Mouse (Mus musculus): ENCODE data around the gene Usp32. TPM values are rescaled to one million over a fixed set of nuclear protein-coding genes. Genes with fewer than 3 reads are reported as not detected.

Gene Usp32
- polyA plus RNA-seq, 1 experiment from 2014 or later, result 4.2 TPM

DNA sequence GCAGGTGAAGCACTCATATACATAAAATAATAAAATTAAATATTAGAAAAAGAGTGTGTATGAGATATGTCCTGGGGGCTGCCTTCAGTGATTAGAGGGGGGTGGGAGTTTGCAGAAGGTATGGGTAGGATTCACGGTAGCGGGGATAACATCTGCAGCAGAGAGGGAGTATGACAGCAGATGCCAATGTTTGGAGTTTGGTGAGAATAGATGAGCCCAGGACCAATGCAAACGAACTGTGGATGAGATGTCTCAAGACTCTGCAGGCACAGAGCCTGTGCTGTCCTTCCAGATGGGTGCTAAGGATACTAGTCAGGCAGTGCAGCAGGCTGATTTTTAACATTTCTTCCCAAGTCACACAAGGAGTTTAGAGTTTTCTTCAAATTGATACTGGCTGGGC, 163.3 kb downstream of the Usp32 start:
- Histone ChIP-seq H3K9me3 (no peaks in the 10 kb centered on the region), H3K27ac (no peak overlapping the region), H3K27me3 (no peaks in the 10 kb centered on the region), H3K36me3 (no peaks in the 10 kb centered on the region), H3K4me3 (no peak overlapping the region), H3K4me2 (no peak overlapping the region), H3K9ac (no peak overlapping the region), H3K4me1 (no peaks in the 10 kb centered on the region)
- 81% methylated on average over 3 of the region's 3 CpGs for WGBS
- no peak for ATAC-seq (ENCODE audit: insufficient number of reproducible peaks, insufficient read depth, low FRiP score, low TSS enrichment, low read depth)

DNA sequence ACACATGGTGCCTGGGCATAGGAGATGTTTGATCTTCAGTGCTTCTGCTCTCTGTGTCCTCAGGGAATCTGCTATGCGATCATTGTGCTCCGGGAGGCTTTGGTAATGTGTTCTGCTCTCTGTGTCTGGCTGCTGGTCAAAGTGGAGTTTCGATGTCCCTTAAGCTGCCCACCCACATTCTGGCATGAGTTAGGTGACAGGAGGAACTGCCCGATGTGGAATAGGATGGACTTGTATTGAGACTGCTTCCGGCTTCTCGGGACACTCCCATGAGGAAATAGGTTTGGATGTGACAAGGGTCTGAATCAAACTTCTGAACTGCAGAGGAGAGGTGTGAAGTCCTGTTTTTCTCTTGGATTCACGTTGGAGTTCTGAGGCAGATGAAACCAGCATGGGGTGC, 165.4 kb downstream of the Usp32 start:
- Histone ChIP-seq H3K9me3 (no peaks in the 10 kb centered on the region), H3K27me3 (no peaks in the 10 kb centered on the region), H3K36me3 (no peaks in the 10 kb centered on the region), H3K27ac (no peak overlapping the region), H3K4me1 (no peaks in the 10 kb centered on the region), H3K4me3 (no peak overlapping the region), H3K9ac (no peak overlapping the region), H3K4me2 (no peak overlapping the region)
- WGBS, result 68% methylated on average over 7 of the region's 7 CpGs
- ATAC-seq (ENCODE audit: insufficient number of reproducible peaks, insufficient read depth, low FRiP score, low TSS enrichment, low read depth), result no peak

DNA sequence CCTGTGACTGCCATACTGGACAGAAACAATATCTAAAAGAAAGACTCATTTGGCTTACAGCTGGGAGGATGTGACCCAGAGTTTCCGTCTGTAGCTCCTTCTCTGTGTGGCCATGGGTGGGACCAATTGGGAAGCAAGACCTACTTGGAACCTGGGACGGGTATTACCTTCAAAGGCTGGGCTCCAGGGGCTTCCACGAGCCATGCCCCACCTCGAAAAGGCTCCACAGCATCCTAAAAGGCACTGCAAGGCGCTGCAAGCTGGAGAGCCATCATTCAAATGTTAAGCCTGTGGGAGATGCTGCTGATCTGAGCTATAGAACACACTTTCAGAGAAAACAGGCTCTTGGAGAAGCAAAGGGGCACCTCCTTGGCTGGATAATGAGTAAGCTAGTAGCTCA, 166.3 kb downstream of the Usp32 start:
- H3K36me3 ChIP-seq, result no peaks in the 10 kb centered on the region
- WGBS, result 53% methylated on average over 5 of the region's 5 CpGs
- H3K4me1 ChIP-seq, result no peaks in the 10 kb centered on the region
- H3K27me3 ChIP-seq, result no peaks in the 10 kb centered on the region
- no peaks in the 10 kb centered on the region for H3K9me3 ChIP-seq
- no peak for ATAC-seq (ENCODE audit: insufficient number of reproducible peaks, insufficient read depth, low FRiP score, low TSS enrichment, low read depth)
- H3K4me2 ChIP-seq, result no peak overlapping the region
- no peak overlapping the region for H3K27ac ChIP-seq
- no peak overlapping the region for H3K9ac ChIP-seq
- H3K4me3 ChIP-seq, result no peak overlapping the region

DNA sequence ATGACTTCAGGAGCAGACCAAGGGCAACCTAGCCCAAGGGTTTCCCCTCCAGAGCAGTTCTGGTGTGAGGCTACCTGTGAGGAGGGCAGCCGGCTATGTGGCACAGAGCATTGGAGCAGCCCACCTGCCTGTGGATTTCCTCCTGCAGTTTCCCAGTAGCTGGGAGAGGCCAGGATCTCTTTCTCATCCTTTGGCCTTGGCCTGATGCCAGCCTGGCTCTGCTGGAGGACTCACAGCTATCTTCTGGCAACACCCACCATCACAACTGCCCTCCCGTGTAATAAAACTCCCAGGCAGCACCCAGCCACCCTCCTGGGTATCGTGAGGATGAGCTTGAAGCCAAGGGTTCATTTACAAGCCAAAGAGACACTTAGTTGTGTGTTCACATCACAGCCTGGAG, 167.9 kb downstream of the Usp32 start:
- Histone ChIP-seq H3K9me3 (no peaks in the 10 kb centered on the region), H3K27ac (no peak overlapping the region), H3K4me3 (no peak overlapping the region), H3K9ac (no peak overlapping the region), H3K27me3 (no peaks in the 10 kb centered on the region), H3K4me2 (no peak overlapping the region), H3K4me1 (peaks cover 5% of the 10 kb centered on the region; the same call in 1 of the 2 replicates), H3K36me3 (no peaks in the 10 kb centered on the region)
- no peak for ATAC-seq (ENCODE audit: insufficient number of reproducible peaks, insufficient read depth, low FRiP score, low TSS enrichment, low read depth)
- WGBS, result 67% methylated on average over 3 of the region's 3 CpGs

DNA sequence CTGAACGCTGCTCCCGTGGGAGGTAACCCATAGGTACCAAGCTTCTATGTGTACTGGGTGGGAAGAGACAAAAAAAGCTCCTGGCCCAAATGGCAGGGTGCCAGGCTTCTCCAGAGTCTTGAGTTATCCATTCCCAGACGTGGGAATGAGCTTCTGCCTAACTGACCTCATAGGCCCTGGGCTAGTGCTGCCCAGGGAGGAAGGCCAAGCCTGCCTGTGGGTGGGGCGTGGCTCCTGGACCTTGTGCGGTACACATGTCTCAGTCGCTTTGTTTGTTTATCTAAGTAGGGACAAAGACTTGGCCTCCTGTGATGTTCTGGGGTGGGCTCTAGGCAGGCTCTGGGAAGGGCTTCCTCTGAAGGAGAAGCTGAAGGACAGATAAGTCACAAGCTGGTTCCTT, 171.2 kb downstream of the Usp32 start:
- H3K36me3 ChIP-seq, result no peaks in the 10 kb centered on the region
- no peak for ATAC-seq (ENCODE audit: insufficient number of reproducible peaks, insufficient read depth, low FRiP score, low TSS enrichment, low read depth)
- WGBS, result 55% methylated on average over 6 of the region's 6 CpGs

DNA sequence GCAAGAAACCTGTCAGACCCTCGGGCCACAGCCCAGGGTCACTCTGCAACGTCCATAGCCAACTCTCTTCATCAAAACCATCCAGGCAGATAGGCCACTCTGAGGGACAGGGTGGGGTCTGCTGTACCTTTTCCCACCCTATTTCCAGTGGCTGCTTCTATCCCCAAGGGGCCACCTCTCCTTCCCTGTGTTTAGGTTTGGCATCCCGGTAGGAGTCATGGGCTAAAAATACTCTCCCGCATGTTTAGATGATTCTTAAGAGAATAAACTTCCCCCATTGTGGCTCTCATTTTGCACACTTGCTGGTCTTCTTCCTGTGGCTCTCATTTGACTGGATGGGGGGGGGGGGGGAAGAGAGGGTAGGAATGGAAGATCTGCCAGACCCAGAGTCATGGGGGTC, 171.7 kb downstream of the Usp32 start:
- Histone ChIP-seq H3K9ac (no peak overlapping the region), H3K36me3 (no peaks in the 10 kb centered on the region), H3K27ac (no peak overlapping the region), H3K9me3 (no peaks in the 10 kb centered on the region), H3K4me3 (no peak overlapping the region), H3K27me3 (no peaks in the 10 kb centered on the region), H3K4me1 (peaks cover 7% of the 10 kb centered on the region; the same call in 1 of the 2 replicates), H3K4me2 (no peak overlapping the region)
- ATAC-seq (ENCODE audit: insufficient number of reproducible peaks, insufficient read depth, low FRiP score, low TSS enrichment, low read depth), result no peak
- WGBS, result 74% methylated on average over 4 of the region's 4 CpGs

More for the DNA sequence above, 171.2 kb downstream of the Usp32 start:
- no peak overlapping the region for H3K4me3 ChIP-seq
- no peaks in the 10 kb centered on the region for H3K27me3 ChIP-seq
- no peak overlapping the region for H3K4me2 ChIP-seq
- H3K9me3 ChIP-seq, result no peaks in the 10 kb centered on the region
- peaks cover 7% of the 10 kb centered on the region; the same call in 1 of the 2 replicates for H3K4me1 ChIP-seq
- H3K27ac ChIP-seq, result no peak overlapping the region
- no peak overlapping the region for H3K9ac ChIP-seq

DNA sequence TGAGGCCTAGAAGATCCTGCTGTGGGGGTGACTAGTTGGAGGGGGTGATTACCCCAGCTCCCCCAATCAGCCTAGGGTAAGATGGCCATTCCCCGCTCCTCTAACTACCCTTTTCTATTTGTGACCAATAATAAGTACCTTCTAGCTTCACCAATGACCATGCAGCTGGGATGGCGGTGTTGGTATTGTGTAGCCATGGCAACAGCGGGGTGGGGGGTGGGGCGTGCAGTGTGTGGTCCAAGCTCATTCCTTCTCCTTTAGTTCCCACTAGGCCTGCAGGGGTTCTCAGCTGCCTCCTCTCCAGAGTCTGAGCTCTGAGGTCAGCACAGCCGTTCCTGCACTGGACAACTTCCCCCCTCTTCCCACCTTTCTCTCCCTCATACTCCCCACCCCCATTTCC, 172.8 kb downstream of the Usp32 start:
- ATAC-seq (ENCODE audit: insufficient number of reproducible peaks, insufficient read depth, low FRiP score, low TSS enrichment, low read depth), result no peak
- Histone ChIP-seq H3K36me3 (no peaks in the 10 kb centered on the region), H3K4me3 (no peak overlapping the region), H3K27me3 (no peaks in the 10 kb centered on the region), H3K4me1 (peaks cover 7% of the 10 kb centered on the region; the same call in 1 of the 2 replicates), H3K4me2 (no peak overlapping the region), H3K9ac (no peak overlapping the region), H3K9me3 (no peaks in the 10 kb centered on the region), H3K27ac (no peak overlapping the region)
- WGBS, result 22% methylated on average over 5 of the region's 5 CpGs

DNA sequence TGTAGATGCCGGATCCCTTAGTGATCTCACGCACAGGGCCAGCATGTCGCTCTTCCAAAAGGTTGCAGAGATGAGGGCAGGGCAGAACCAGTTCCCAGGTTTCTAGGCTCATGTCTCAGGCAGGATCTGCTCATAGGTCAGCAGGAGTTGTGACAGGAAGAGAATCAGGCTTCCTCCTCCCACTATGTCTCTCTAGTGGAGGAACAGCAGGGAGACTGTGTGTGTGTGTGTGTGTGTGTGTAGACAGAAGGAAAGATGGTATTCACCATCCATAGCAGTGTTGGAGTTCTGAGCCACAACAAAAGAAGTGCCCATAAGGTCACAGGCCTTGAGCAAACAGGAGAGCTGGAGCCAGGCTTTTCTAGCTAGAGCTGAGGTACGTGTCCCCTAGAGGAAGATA, 173.3 kb downstream of the Usp32 start:
- Histone ChIP-seq H3K4me2 (no peak overlapping the region), H3K27ac (no peak overlapping the region), H3K4me3 (no peak overlapping the region), H3K27me3 (no peaks in the 10 kb centered on the region), H3K9ac (no peak overlapping the region), H3K9me3 (no peaks in the 10 kb centered on the region), H3K4me1 (peaks cover 7% of the 10 kb centered on the region; the same call in 1 of the 2 replicates), H3K36me3 (no peaks in the 10 kb centered on the region)
- 85% methylated on average over 4 of the region's 4 CpGs for WGBS
- no peak for ATAC-seq (ENCODE audit: insufficient number of reproducible peaks, insufficient read depth, low FRiP score, low TSS enrichment, low read depth)

DNA sequence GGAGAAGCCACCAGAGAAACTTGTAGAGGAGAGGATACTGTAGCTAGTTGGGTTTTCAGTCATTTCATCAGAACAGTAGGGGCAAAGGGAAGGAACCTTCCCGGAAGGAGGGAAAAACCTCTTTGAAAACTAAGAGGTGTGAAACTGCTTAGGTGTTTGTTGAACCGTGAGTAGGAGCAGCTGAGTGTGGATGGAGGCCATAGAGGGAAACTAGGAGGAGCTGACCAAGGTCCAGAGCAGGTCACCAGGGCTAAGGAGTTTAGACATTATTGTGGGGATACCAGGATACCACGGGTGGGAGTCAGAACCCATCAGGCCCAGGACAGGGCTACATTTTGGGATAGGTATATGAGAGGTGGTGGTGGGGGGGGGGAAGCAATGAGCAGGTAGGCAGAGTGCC, 176.4 kb downstream of the Usp32 start:
- no peak for ATAC-seq (ENCODE audit: insufficient number of reproducible peaks, insufficient read depth, low FRiP score, low TSS enrichment, low read depth)
- 73% methylated on average over 3 of the region's 3 CpGs for WGBS
- no peak overlapping the region for H3K4me2 ChIP-seq
- no peaks in the 10 kb centered on the region for H3K9me3 ChIP-seq
- no peaks in the 10 kb centered on the region for H3K36me3 ChIP-seq
- H3K27me3 ChIP-seq, result peaks cover 24% of the 10 kb centered on the region
- H3K4me1 ChIP-seq, result peaks cover 7% of the 10 kb centered on the region; the same call in 1 of the 2 replicates
- no peak overlapping the region for H3K9ac ChIP-seq
- no peak overlapping the region for H3K4me3 ChIP-seq
- no peak overlapping the region for H3K27ac ChIP-seq

DNA sequence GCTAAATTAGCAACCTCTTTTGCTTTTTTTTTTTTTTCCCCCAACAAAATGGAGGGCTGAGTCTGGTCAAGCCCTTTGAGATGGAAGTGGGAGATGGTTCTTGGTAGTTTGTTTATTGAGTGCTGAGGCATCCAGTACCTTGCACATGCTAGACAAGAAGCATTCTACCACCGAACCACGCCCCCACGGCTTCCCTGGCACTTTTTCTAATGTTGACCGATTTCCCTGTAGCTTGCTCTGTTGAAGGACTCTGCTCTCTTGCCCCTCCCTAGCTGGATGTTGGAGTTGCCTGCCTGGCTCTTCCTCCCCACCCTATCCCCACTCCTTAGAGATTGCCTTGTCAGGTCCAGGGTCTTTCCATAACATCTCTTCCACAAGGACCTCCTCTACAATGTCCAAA, 177.4 kb downstream of the Usp32 start:
- no peak overlapping the region for H3K9ac ChIP-seq
- no peak overlapping the region for H3K27ac ChIP-seq
- H3K36me3 ChIP-seq, result no peaks in the 10 kb centered on the region
- no peaks in the 10 kb centered on the region for H3K9me3 ChIP-seq
- peaks cover 34% of the 10 kb centered on the region for H3K27me3 ChIP-seq
- WGBS, result 85% methylated on average over 4 of the region's 4 CpGs
- H3K4me3 ChIP-seq, result no peak overlapping the region
- H3K4me2 ChIP-seq, result no peak overlapping the region
- ATAC-seq (ENCODE audit: insufficient number of reproducible peaks, insufficient read depth, low FRiP score, low TSS enrichment, low read depth), result no peak
- peaks cover 16% of the 10 kb centered on the region for H3K4me1 ChIP-seq

DNA sequence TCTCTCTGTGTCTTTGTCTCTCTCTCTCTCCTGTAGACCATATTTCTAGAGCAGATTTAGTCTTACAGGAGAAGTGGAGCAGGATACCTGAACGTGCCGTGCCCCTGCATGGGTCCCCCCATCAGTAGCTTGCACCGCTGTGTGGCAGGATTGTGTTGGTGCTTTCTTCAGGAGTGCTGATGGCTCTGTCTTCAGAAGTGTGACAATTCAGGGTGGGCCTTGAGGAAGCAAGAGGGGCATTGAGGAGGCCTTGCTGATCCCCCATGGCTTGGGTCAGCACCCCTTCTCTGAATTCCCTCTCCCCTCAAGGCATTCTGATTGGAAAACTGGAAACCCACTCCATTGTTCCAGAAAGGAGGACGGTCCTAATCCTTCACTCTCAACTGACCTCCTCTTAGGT, 178.4 kb downstream of the Usp32 start:
- no peak for ATAC-seq (ENCODE audit: insufficient number of reproducible peaks, insufficient read depth, low FRiP score, low TSS enrichment, low read depth)
- Histone ChIP-seq H3K9me3 (no peaks in the 10 kb centered on the region), H3K27ac (no peak overlapping the region), H3K9ac (no peak overlapping the region), H3K27me3 (peaks cover 44% of the 10 kb centered on the region), H3K4me2 (no peak overlapping the region), H3K4me1 (peaks cover 11% of the 10 kb centered on the region), H3K4me3 (no peak overlapping the region), H3K36me3 (no peaks in the 10 kb centered on the region)
- WGBS, result 85% methylated on average over 4 of the region's 4 CpGs

DNA sequence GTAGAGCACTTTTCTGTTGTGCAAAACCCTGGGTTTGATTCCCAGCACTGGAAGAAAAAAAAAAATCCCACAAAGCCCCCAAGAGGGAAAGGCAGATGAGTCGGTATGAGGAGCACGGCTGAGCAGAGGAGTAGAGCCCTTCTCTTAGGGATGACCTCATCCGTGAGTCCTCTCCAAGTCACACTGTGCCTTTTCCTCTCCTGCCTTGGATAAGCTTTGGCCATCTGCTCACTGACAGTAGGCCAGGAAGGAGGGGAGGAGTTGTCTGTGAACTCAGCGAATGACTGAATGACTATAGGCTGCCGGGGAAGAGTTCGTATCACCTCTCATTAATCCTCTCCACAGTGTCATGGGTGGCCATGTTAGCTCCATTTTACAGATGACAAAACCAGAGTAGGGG, 179.2 kb downstream of the Usp32 start:
- no peak for ATAC-seq (ENCODE audit: insufficient number of reproducible peaks, insufficient read depth, low FRiP score, low TSS enrichment, low read depth)
- H3K9ac ChIP-seq, result no peak overlapping the region
- WGBS, result 78% methylated on average over 6 of the region's 6 CpGs
- H3K9me3 ChIP-seq, result no peaks in the 10 kb centered on the region
- H3K27ac ChIP-seq, result no peak overlapping the region
- H3K36me3 ChIP-seq, result no peaks in the 10 kb centered on the region
- H3K4me2 ChIP-seq, result no peak overlapping the region
- H3K4me3 ChIP-seq, result no peak overlapping the region
- peaks cover 52% of the 10 kb centered on the region for H3K27me3 ChIP-seq
- H3K4me1 ChIP-seq, result peaks cover 11% of the 10 kb centered on the region

DNA sequence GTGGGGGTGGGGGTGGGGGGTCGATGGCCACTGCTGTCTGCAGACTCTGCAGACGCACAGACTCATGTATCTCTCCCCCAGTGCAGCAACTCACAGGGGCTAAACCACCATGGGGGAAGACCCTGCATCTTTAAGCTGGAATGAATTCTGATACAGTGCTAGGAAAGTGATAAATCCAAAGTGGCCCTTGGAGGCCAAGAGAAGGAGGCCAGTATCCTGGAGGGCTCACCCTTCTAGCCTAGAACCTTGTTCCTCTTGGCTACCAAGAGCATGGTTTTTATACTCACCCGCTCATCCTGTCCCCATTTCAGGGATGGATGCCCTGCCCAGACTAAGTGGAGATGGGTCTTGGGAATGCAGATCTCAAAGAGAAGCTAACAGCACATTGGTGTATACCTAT, 179.7 kb downstream of the Usp32 start:
- H3K9me3 ChIP-seq, result no peaks in the 10 kb centered on the region
- H3K4me1 ChIP-seq, result peaks cover 11% of the 10 kb centered on the region
- no peak overlapping the region for H3K27ac ChIP-seq
- no peak overlapping the region for H3K4me3 ChIP-seq
- peaks cover 54% of the 10 kb centered on the region for H3K27me3 ChIP-seq
- ATAC-seq (ENCODE audit: insufficient number of reproducible peaks, insufficient read depth, low FRiP score, low TSS enrichment, low read depth), result no peak
- no peaks in the 10 kb centered on the region for H3K36me3 ChIP-seq
- H3K9ac ChIP-seq, result no peak overlapping the region
- H3K4me2 ChIP-seq, result no peak overlapping the region
- 31% methylated on average over 3 of the region's 3 CpGs for WGBS
